Mouse (Mus musculus) left cerebral cortex, adult 2 months (tissue): ENCODE results near the gene Fgfr2. TPM values are rescaled to one million over a fixed set of nuclear protein-coding genes. Genes with fewer than 3 reads are reported as not detected.

Experiments used
- DNase-seq, 2 experiments: peaks; one replicate each; pipeline ENCODE4 v3.0.0; 2021 to 2022; ENCODE audit warnings: low spot score in 2 of 2, mixed read lengths in 1 of 2; ENCODE audit errors: extremely low spot score in 1 of 2
- H3K27ac ChIP-seq: fragments of 200-600 bp; 2 replicates; pipeline ENCODE4 v1.8.1; 2022
- H3K4me3 ChIP-seq: fragments of 200-600 bp; 2 replicates; pipeline ENCODE4 v1.8.1; 2022
- CTCF ChIP-seq: fragments of 200-600 bp; IDR thresholded peaks from 2 replicates; pipeline ENCODE4 v1.8.1; 2022; ENCODE audit warnings: antibody characterized with exemption, mild to moderate bottlenecking, moderate library complexity
- intact Hi-C: fragments of 180-260 bp; cut with DNase I; formaldehyde crosslinking; loops from one replicate; pipeline ENCODE4 v1.15.1; 2025
- total RNA-seq, 2 experiments: library from RNA; stranded (reverse); gene quantifications; 2 replicates each; pipeline ENCODE4 v1.2.3; 2021

Fgfr2 gene
- total RNA-seq, 2 experiments from 2014 or later = 47.3 to 47.4 TPM

GRCm38 (mm10) chr7:132934743-132935142, 188.4 kb downstream of the Fgfr2 start:
- no peak overlapping the region for H3K27ac ChIP-seq
- peak; percentile 12; the same call in 1 of the 2 replicates for TF ChIP-seq CTCF
- DNase-seq = no peak
- intact Hi-C loops = loop anchor here (5.0 kb wide), 1 partner anchor 68 kb away; no protein-coding TSS in a partner anchor
- no peak overlapping the region for H3K4me3 ChIP-seq

GRCm38 (mm10) chr7:132933331-132933730, 189.8 kb downstream of the Fgfr2 start:
- no peak overlapping the region for H3K27ac ChIP-seq
- no peak overlapping the region for H3K4me3 ChIP-seq
- TF ChIP-seq CTCF = no peak
- intact Hi-C loops = loop anchor here (5.0 kb wide), 1 partner anchor 69 kb away; no protein-coding TSS in a partner anchor
- no peak for DNase-seq

GRCm38 (mm10) chr7:132931560-132932351, 191.4 kb downstream of the Fgfr2 start:
- no peak for TF ChIP-seq CTCF
- peak in 1 of 2 experiments; percentile 45 for DNase-seq
- peak overlapping the region; percentile 86 for H3K27ac ChIP-seq
- peak overlapping the region; percentile 88 for H3K4me3 ChIP-seq
- intact Hi-C loops = loop anchor here (2.0 to 5.0 kb wide), 2 partner anchors 71 to 73 kb away; partner anchors contain the start of gene Abraxas2

GRCm38 (mm10) chr7:132930850-132931559, 192.1 kb downstream of the Fgfr2 start, which contains the start of gene Zranb1:
Gene Zranb1, plus strand, starts transcription at chr7:132931142.
- Histone ChIP-seq H3K27ac (peak within 1 kb of the TSS; percentile 98), H3K4me3 (peak within 1 kb of the TSS; percentile 88)
- TF ChIP-seq CTCF = no peak
- intact Hi-C loops = loop anchor here (2.0 to 5.0 kb wide), 2 partner anchors 71 to 72 kb away; partner anchors contain the start of gene Abraxas2
- DNase-seq = peak; percentile 99

- H3K27ac ChIP-seq = peak overlapping the region; percentile 98
- intact Hi-C loops = loop anchor here (2.0 to 5.0 kb wide), 2 partner anchors 71 to 72 kb away; partner anchors contain the start of gene Abraxas2
- peak overlapping the region; percentile 88 for H3K4me3 ChIP-seq
- DNase-seq = no peak
- peak; percentile 12 for TF ChIP-seq CTCF
Measured at GRCm38 (mm10) chr7:132930055-132930454, 193.1 kb downstream of the Fgfr2 start.

GRCm38 (mm10) chr7:132927201-132927600, 195.9 kb downstream of the Fgfr2 start:
- no peak for TF ChIP-seq CTCF
- no peak for DNase-seq
- intact Hi-C loops = no loop called here
- Histone ChIP-seq H3K4me3 (no peak overlapping the region), H3K27ac (no peak overlapping the region)

- intact Hi-C loops = no loop called here
- no peak for TF ChIP-seq CTCF
- DNase-seq = no peak
- H3K4me3 ChIP-seq = no peak overlapping the region
- H3K27ac ChIP-seq = no peak overlapping the region
Measured at GRCm38 (mm10) chr7:132925227-132925626, 197.9 kb downstream of the Fgfr2 start.

GRCm38 (mm10) chr7:132921971-132922370, 201.2 kb downstream of the Fgfr2 start:
- intact Hi-C loops = no loop called here
- TF ChIP-seq CTCF = no peak
- H3K27ac ChIP-seq = no peak overlapping the region
- DNase-seq = no peak
- H3K4me3 ChIP-seq = no peak overlapping the region

- Histone ChIP-seq H3K4me3 (no peak overlapping the region), H3K27ac (no peak overlapping the region)
- no peak; the same call in 1 of the 2 replicates for TF ChIP-seq CTCF
- no peak for DNase-seq
- intact Hi-C loops = no loop called here
Measured at GRCm38 (mm10) chr7:132903796-132904195, 219.4 kb downstream of the Fgfr2 start.

- H3K27ac ChIP-seq = no peak overlapping the region
- intact Hi-C loops = no loop called here
Measured at GRCm38 (mm10) chr7:132900826-132901531, 222.2 kb downstream of the Fgfr2 start.

GRCm38 (mm10) chr7:132898234-132898633, 224.9 kb downstream of the Fgfr2 start:
- Histone ChIP-seq H3K27ac (no peak overlapping the region), H3K4me3 (no peak overlapping the region)
- DNase-seq = no peak
- intact Hi-C loops = no loop called here
- TF ChIP-seq CTCF = peak; percentile 53

More at GRCm38 (mm10) chr7:132900826-132901531, 222.2 kb downstream of the Fgfr2 start:
- no peak for TF ChIP-seq CTCF
- DNase-seq = no peak
- H3K4me3 ChIP-seq = no peak overlapping the region
